Mouse (Mus musculus): ENCODE results near the gene Ccr8. TPM values are rescaled to one million over a fixed set of nuclear protein-coding genes. Genes with fewer than 3 reads are reported as not detected.
"Not testable (repeated sequence)": the region's sequence is repeated elsewhere in the genome, so short reads cannot be mapped to it uniquely, and the experiment has no call there.

Ccr8 gene
- total RNA-seq, 1 experiment from 2014 or later: 0.89 TPM

GRCm38 (mm10) chr9:120081967-120082366, 9.9 kb upstream of the Ccr8 start:
- no peak for ATAC-seq (replicated peaks in 1 of 2; ENCODE audit: insufficient read depth in 1 of 2, low FRiP score in 2 of 2, low TSS enrichment in 1 of 2, low read depth in 1 of 2, poor library complexity in 2 of 2, severe bottlenecking in 2 of 2)

- no peak for ATAC-seq (replicated peaks in 1 of 2; ENCODE audit: insufficient read depth in 1 of 2, low FRiP score in 2 of 2, low TSS enrichment in 1 of 2, low read depth in 1 of 2, poor library complexity in 2 of 2, severe bottlenecking in 2 of 2)
These were observed 9.2 kb upstream of the Ccr8 start for GRCm38 (mm10) chr9:120082691-120083090.

DNA sequence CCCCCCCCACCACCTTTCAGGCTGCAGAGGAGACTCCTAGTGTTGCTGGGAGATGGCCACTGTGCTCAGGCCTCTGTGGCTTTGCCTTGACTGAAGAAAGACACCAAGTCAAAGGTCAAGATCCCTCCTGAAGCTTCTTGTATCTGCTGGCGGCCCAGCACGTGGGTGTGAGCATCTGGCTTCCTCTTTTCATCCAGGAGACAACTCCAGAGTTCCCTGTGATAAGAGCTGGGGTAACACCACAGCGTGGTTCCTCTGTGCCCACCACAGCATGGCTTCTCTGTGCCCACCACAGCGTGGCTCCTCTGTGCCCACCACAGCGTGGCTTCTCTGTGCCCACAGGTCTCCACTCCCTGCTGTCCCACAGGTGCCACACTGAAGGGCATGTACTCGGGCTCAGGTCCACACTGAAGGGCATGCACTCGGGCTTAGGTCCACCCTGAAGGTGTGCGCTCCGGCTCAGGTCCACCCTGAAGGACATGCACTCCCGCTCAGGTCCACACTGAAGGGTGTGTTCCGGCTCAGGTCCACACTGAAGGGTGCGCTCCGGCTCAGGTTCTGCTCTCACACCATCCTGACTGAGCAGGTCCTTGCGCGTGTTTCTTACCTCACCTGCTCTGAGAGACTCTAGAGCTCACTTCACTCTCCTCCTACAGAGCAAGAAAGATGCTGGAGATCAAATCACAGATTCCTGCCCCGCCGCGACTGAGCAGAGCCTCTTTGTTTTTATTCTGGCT, 8.6 kb upstream of the Ccr8 start:
- ATAC-seq (replicated peaks in 1 of 2; ENCODE audit: insufficient read depth in 1 of 2, low FRiP score in 2 of 2, low TSS enrichment in 1 of 2, low read depth in 1 of 2, poor library complexity in 2 of 2, severe bottlenecking in 2 of 2): peak; percentile 27 to 48; a peak in 3 of 4 replicates

DNA sequence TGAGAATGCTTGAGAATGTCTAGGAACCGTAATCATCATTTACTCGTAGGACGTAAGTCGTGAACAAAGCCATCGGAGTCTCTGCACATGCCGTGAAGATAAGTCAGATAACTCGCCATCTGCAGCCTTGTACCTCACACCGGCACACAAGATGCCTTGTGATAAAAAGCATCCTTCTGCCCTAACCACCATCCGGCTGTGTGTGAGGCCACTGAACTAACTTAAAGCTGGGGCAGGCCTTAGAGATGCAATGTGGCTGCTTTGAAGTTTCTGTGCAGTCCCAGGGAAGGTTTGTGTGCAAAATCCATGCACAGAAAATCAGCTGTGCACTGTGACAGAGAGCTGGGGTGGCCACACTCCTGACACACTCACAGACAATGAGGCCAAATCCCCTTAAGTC, 7.5 kb upstream of the Ccr8 start:
- ATAC-seq (replicated peaks in 1 of 2; ENCODE audit: insufficient read depth in 1 of 2, low FRiP score in 2 of 2, low TSS enrichment in 1 of 2, low read depth in 1 of 2, poor library complexity in 2 of 2, severe bottlenecking in 2 of 2): no peak

GRCm38 (mm10) chr9:120089125-120089524, 2.8 kb upstream of the Ccr8 start:
- ATAC-seq (replicated peaks in 1 of 2; ENCODE audit: insufficient read depth in 1 of 2, low FRiP score in 2 of 2, low TSS enrichment in 1 of 2, low read depth in 1 of 2, poor library complexity in 2 of 2, severe bottlenecking in 2 of 2): no peak

DNA sequence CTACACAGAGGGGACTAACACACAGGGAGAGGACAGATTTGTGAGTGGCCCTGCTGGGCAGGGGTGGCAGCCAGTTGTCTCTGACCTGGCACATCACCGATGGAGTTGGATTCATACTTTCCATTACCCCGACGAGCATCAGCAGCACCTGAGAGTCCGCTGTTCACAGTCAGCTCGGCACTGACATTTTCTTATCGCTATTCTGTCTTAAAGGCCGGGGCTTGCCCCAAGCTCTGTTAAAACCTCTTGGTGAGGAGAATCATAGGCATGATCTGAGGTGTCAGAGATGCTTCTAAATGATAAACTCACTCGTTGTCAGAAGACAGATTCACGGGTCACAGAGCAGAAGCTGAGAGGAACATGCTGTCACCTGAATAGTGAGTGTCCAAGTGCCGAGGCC, 828 bp upstream of the Ccr8 start:
- ATAC-seq (replicated peaks in 1 of 2; ENCODE audit: insufficient read depth in 1 of 2, low FRiP score in 2 of 2, low TSS enrichment in 1 of 2, low read depth in 1 of 2, poor library complexity in 2 of 2, severe bottlenecking in 2 of 2): no peak

DNA sequence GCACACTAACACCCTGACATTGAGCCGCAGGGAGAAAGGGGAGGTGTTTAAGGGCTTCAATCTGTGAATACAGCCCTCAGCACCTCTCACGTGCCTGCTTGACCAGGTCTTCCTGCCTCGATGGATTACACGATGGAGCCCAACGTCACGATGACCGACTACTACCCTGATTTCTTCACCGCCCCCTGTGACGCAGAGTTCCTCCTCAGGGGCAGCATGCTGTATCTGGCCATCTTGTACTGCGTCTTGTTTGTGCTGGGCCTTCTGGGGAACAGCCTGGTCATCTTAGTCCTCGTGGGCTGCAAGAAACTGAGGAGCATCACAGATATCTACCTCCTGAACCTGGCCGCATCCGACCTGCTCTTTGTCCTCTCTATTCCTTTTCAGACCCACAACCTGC, 1.8 kb downstream of the Ccr8 start:
- ATAC-seq (replicated peaks in 1 of 2; ENCODE audit: insufficient read depth in 1 of 2, low FRiP score in 2 of 2, low TSS enrichment in 1 of 2, low read depth in 1 of 2, poor library complexity in 2 of 2, severe bottlenecking in 2 of 2): no peak

DNA sequence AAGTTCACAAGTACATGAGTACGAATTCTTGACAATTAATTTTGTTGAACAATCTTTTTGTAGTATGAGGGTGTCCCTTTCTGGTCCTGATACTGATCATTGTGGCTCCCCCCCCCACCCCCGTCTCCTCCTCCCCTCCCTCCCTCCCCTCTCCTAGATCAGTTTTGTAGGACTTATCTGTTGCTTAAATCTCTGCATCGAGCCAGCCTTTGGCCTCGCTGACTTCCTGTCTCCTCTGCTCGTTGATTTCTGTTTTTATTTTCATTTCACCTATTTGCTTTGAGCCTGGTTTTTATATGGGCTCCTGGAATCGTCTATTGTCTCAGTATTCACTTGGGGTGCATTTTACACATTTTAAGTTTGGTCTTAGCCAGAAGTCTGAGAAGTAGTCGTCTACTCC, 4.0 kb downstream of the Ccr8 start:
- no peak for ATAC-seq (replicated peaks in 1 of 2; ENCODE audit: insufficient read depth in 1 of 2, low FRiP score in 2 of 2, low TSS enrichment in 1 of 2, low read depth in 1 of 2, poor library complexity in 2 of 2, severe bottlenecking in 2 of 2)

DNA sequence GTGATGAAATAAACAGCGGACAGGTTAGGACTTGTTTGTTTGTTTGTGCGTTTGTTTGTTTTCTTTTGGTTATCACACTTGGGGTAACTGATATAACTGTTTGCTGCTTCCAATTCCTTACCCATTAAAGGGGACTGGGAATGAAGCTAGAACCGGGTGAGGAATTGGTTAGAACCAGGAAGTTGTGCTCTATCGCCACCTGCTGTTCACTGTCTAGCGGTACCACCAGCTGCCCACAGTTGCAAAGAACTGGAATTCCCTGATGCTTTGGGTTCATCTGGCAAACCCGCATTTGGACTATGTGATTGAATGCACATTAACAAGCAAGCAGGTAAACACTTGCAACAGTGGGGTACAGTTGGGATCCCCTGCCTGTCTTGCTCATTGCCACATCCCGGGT, 6.8 kb downstream of the Ccr8 start:
- peak; percentile 82 to 93 for ATAC-seq (replicated peaks in 1 of 2; ENCODE audit: insufficient read depth in 1 of 2, low FRiP score in 2 of 2, low TSS enrichment in 1 of 2, low read depth in 1 of 2, poor library complexity in 2 of 2, severe bottlenecking in 2 of 2)

GRCm38 (mm10) chr9:120099304-120099703, 7.4 kb downstream of the Ccr8 start:
- no peak for ATAC-seq (replicated peaks in 1 of 2; ENCODE audit: insufficient read depth in 1 of 2, low FRiP score in 2 of 2, low TSS enrichment in 1 of 2, low read depth in 1 of 2, poor library complexity in 2 of 2, severe bottlenecking in 2 of 2)

GRCm38 (mm10) chr9:120101165-120101564, 9.3 kb downstream of the Ccr8 start:
- no peak for ATAC-seq (replicated peaks in 1 of 2; ENCODE audit: insufficient read depth in 1 of 2, low FRiP score in 2 of 2, low TSS enrichment in 1 of 2, low read depth in 1 of 2, poor library complexity in 2 of 2, severe bottlenecking in 2 of 2)

DNA sequence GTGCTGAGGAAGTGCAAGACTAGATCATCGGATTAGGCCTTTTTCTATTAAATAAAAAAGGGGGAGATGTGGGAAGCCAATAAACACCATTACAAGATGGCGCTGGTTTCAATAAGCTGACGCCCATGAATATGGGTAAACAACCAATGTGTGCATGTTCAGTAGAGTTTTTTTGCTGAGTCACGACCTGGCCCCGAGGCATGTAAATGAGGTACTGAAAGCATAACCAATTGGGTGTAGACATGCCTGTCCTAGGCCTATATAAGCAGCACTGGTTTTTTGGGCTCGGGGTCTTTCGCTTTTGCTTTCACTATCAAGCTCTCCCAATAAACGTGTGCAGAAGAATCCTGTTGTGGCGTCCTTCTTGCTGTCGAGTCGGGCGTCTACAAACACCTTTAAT, 17.0 kb downstream of the Ccr8 start:
- ATAC-seq (replicated peaks in 1 of 2; ENCODE audit: insufficient read depth in 1 of 2, low FRiP score in 2 of 2, low TSS enrichment in 1 of 2, low read depth in 1 of 2, poor library complexity in 2 of 2, severe bottlenecking in 2 of 2): not testable (repeated sequence)

DNA sequence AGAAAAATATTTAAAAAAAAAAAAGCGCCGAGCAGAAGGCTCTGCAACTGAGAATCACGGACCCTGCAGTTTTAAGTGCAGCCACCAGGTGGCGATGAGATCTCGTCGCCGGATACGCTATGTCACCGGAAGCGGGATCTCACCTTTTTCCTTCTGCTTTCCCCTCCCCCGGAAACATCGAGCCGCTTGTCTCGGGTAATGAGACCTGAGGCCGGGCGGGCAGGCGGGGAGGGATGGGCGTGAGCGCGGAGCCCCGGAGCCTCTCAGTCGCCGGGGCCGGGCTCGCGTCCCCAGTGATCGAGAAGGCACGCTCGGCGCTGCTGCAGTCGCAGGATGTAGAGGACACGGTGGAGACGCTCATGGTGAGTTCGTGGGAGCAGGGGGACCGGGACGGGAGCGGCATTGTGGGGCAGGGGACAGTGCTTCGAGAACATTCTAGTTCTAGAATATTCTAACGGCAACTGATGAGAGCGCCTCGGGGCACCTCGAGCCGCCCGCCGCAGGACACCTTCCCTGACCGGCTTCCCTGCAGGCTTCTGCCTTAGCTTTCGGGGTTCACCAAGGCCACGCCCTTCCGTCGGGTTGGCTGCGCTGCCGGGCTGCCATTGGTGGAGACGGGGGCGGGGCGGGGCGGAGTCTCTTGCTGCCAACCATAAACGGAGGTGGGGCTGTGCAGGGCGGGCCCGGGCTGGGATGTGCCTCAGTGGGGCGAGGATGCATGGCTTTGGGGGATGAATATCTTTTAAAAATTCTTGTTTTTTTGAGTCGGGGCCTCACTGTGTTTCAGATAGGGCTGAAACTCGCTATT, 18.5 kb downstream of the Ccr8 start, which contains the start of gene Slc25a38:
TSS of gene Slc25a38 (plus strand) at position 164 of the 808 bp plus-strand sequence.
- ATAC-seq (replicated peaks in 1 of 2; ENCODE audit: insufficient read depth in 1 of 2, low FRiP score in 2 of 2, low TSS enrichment in 1 of 2, low read depth in 1 of 2, poor library complexity in 2 of 2, severe bottlenecking in 2 of 2): peak; percentile 96

GRCm38 (mm10) chr9:120111156-120111945, 19.4 kb downstream of the Ccr8 start:
- ATAC-seq (replicated peaks in 1 of 2; ENCODE audit: insufficient read depth in 1 of 2, low FRiP score in 2 of 2, low TSS enrichment in 1 of 2, low read depth in 1 of 2, poor library complexity in 2 of 2, severe bottlenecking in 2 of 2): no peak

DNA sequence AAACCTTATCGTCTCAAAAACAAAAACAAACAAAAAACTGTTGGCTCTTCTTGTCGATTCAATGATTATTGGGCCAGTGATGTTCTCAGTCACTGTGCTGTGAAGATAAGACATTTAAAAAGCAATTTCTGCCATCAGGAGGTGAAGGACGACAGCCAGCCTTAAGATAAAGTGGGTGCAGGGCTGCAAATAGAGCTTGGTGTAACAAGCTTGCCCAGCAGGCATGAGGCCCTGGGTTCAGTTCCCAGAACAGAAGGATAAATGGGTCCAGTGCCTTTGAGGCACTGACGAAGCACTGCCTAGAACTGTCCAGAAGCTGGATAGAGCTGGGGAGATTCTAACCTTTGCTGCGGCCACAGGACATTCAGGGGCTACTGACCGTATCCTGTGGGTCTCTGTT, 20.6 kb downstream of the Ccr8 start:
- no peak for ATAC-seq (replicated peaks in 1 of 2; ENCODE audit: insufficient read depth in 1 of 2, low FRiP score in 2 of 2, low TSS enrichment in 1 of 2, low read depth in 1 of 2, poor library complexity in 2 of 2, severe bottlenecking in 2 of 2)

DNA sequence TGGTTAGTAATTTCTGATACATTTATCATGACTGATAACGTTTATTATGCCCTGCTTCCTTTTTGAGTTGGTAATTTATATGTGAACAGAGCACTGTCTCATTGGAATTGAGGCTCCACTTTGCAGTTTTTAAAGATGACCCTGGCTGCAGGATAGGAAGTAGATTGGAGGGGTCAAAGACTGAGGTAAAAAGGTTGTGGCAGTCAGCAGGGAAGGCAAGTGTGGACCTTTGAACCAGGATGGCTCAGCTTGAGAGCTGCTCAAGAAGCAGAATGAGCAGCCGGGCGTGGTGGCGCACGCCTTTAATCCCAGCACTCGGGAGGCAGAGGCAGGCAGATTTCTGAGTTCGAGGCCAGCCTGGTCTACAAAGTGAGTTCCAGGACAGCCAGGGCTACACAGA, 21.5 kb downstream of the Ccr8 start:
- no peak for ATAC-seq (replicated peaks in 1 of 2; ENCODE audit: insufficient read depth in 1 of 2, low FRiP score in 2 of 2, low TSS enrichment in 1 of 2, low read depth in 1 of 2, poor library complexity in 2 of 2, severe bottlenecking in 2 of 2)

DNA sequence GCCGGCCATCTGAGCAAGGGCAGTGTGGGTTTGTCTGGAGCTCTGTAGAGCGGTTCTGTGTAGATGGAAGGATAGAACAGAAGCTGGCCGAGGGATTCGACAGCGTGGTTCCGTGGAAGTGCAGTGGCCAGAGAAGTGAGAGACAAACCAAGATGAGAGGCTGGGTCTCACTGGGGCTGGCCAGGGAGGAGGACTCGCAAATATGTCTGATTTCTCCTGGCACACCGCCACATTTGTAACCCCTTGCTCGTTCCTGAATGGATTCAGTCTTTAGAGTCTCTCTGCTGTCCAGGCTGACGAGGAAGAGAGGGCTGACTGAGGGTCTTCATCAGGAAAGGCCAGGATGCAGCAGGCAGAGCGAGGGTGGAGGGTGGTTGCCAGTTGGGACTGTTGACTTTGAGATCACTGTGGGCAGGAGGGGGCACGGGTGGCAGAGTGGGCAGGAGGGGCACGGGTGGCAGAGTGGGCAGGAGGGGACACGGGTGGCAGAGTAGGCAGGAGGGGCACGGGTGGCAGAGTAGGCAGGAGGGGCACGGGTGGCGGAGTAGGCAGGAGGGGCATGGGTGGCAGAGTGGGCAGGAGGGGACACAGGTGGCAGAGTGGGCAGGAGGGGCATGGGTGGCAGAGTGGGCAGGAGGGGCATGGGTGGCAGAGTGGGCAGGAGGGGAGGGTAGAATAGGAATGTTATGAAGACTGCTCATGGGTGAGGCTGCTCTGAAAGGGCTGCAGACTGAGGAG, 22.3 kb downstream of the Ccr8 start:
- ATAC-seq (replicated peaks in 1 of 2; ENCODE audit: insufficient read depth in 1 of 2, low FRiP score in 2 of 2, low TSS enrichment in 1 of 2, low read depth in 1 of 2, poor library complexity in 2 of 2, severe bottlenecking in 2 of 2): no peak

Data from hematopoietic stem cell, adult 5-6 weeks (primary cell).